ENCODE assay signal across 10 mouse cellular contexts in the genomic region with DNA sequence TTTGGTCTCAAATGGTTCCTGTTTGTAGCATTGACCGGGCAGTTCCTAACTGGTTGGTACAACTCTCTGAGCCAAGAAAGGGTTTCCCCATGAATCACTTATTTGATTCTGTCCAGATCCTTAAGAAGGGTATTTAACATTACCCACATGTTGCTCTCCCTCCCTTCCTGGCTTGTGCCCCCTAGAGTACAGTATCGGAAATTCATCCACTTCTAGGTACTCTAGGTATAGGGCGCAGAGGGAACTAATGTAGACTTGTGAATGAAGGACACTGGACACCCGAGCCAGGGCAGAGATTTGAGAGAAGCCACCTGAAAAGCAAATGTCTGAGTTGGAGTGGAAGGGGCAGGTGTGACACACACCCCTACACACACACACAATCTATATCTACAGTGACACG. TPM values are rescaled to one million over a fixed set of nuclear protein-coding genes. Genes with fewer than 3 reads are reported as not detected.
DNase-seq lines count a peak whose midpoint lies in the region; ATAC-seq and TF ChIP-seq lines count a peak whose summit lies in the region.
"Had no signal": no experiment of that assay in that cellular context is flagged by ENCODE, and none has a peak within 500 bp of the region (broad histone marks: within the 10 kb centered on the region; RNA-seq: fewer than 3 reads in every experiment).

No protein-coding gene starts in this region.

- peaks cover 22% of the 10 kb centered on the region for H3K27me3 ChIP-seq in liver, postnatal 0 days (ENCODE audit: insufficient read depth, low read length)

- TF ChIP-seq CTCF in liver, postnatal 0 days (IDR thresholded peaks at IDR 0.05; ENCODE audit: low read depth) = peak; percentile 67

- H3K4me2 ChIP-seq in liver, postnatal 0 days (ENCODE audit: low read depth, low read length) = no peak overlapping the region

- no peak overlapping the region for H3K9ac ChIP-seq in liver, postnatal 0 days (replicated peaks)

- H3K36me3 ChIP-seq in liver, postnatal 0 days (replicated peaks; ENCODE audit: insufficient read depth, low read length) = no peaks in the 10 kb centered on the region
- H3K36me3 ChIP-seq: heart, embryonic 12.5 days had no signal

- H3K4me1 ChIP-seq in liver, postnatal 0 days (ENCODE audit: insufficient read depth) = peaks cover 8% of the 10 kb centered on the region

- no peak overlapping the region for H3K4me3 ChIP-seq in liver, postnatal 0 days (ENCODE audit: low read depth, low read length)
- H3K4me3 ChIP-seq: myocyte had no signal

- 21% methylated on average over 5 of the region's 5 CpGs for WGBS in liver, postnatal 0 days (ENCODE audit: insufficient replicate concordance)

- peak; percentile 5; the same call in 1 of the 2 replicates for ATAC-seq in cerebellum, adult (ENCODE audit: insufficient number of reproducible peaks, low FRiP score, low TSS enrichment)
- ATAC-seq in liver, postnatal 0 days = no peak
- no peak for ATAC-seq in erythroblast, adult 5-6 weeks (replicated peaks; ENCODE audit: low FRiP score, poor library complexity, severe bottlenecking)

- no peak for DNase-seq in cerebellum, adult 9-11 months
- no peak for DNase-seq in liver, postnatal 0 days
- DNase-seq in liver = no peak
- peak; percentile 44 for DNase-seq in c-Kit-positive CD71-positive TER-119-negative erythroid progenitor cells, embryonic 14.5 days (ENCODE audit: low read depth)
- DNase-seq in naive thymus-derived CD4-positive, alpha-beta T cell, adult 2 months (ENCODE audit: low read depth) = peak; percentile 60
- DNase-seq in frontal cortex, adult 2 months (ENCODE audit: extremely low spot score in 1 of 2, low spot score in 1 of 2) = no peak

- no peaks in the 10 kb centered on the region for H3K9me3 ChIP-seq in liver, postnatal 0 days (ENCODE audit: low read length)
- H3K9me3 ChIP-seq: heart, embryonic 12.5 days had no signal

- no peak overlapping the region for H3K27ac ChIP-seq in liver, postnatal 0 days (ENCODE audit: low read depth)

- TF ChIP-seq EP300 in liver, postnatal 0 days (IDR thresholded peaks at IDR 0.05; ENCODE audit: low read depth) = no peak

RNA-seq across cellular contexts. Expression of gene Lhx2, which starts 39.3 kb away (rescaled TPM):
- 1.7 and 2.8 TPM in 2 replicates for polyA plus RNA-seq in liver, postnatal 0 days (2015; fragmentation: Nextera tagmentation; extraction: Ambion mirVana)
- polyA plus RNA-seq in frontal cortex, adult 2 months (2012; rRNA removed) = 60.4 and 64.0 TPM in 2 replicates
- not detected in 2 replicates for total RNA-seq in erythroblast, adult 5-6 weeks (2015; ENCODE audit: low replicate concordance)
- not detected in 2 replicates for total RNA-seq in erythroblast, adult 5-6 weeks (2017; ENCODE audit: low replicate concordance)

Comparison
In these comparisons a context has a peak if more than half of its experiments do, and no peak if none do; other contexts are left out.
1. DNase-seq: peak in c-Kit-positive CD71-positive TER-119-negative erythroid progenitor cells, embryonic 14.5 days (single experiment) and naive thymus-derived CD4-positive, alpha-beta T cell, adult 2 months (single experiment); none in cerebellum, adult 9-11 months (single experiment), liver, postnatal 0 days (single experiment), liver (single experiment) and frontal cortex, adult 2 months (0 of 2).
2. RNA of gene Lhx2, which starts 39.3 kb away (polyA plus RNA-seq): 60.4 to 64.0 TPM in frontal cortex, adult 2 months; 1.7 to 2.8 TPM in liver, postnatal 0 days; every median in the first group is over 10 times any median in the second.